Mouse (Mus musculus) C2C12 (cell line): Measurements from ENCODE around the gene Nkd1. TPM values are rescaled to one million over a fixed set of nuclear protein-coding genes. Genes with fewer than 3 reads are reported as not detected.

Experiments used
- H3K27me3 ChIP-seq: one replicate; pipeline ENCODE4 v1.6.1; 2011; ENCODE audit not compliant: control insufficient read depth, insufficient read depth, insufficient read length
- H3K36me3 ChIP-seq: one replicate; pipeline ENCODE4 v1.6.1; 2011; ENCODE audit not compliant: control insufficient read depth, insufficient read depth
- H3K4me3 ChIP-seq: one replicate; pipeline ENCODE4 v1.5.1; 2011; ENCODE audit warnings: mild to moderate bottlenecking, control low read depth; ENCODE audit not compliant: poor library complexity, insufficient read depth, severe bottlenecking
- H3K79me2 ChIP-seq: one replicate; pipeline ENCODE4 v1.6.1; 2011; ENCODE audit not compliant: control insufficient read depth, insufficient read depth
- H3K79me3 ChIP-seq: one replicate; pipeline ENCODE4 v1.6.1; 2011; ENCODE audit warnings: low read depth, control low read depth
- H3ac ChIP-seq: one replicate; pipeline ENCODE3; 2011; ENCODE audit warnings: low read depth; ENCODE audit not compliant: control insufficient read depth, insufficient read length
- CEBPB ChIP-seq: IDR thresholded peaks from one replicate; pipeline ENCODE4 v1.6.1; 2011; ENCODE audit warnings: low read depth, mild to moderate bottlenecking, control low read depth, moderate library complexity
- CTCF ChIP-seq: IDR thresholded peaks from one replicate; pipeline ENCODE4 v1.5.1; 2011; ENCODE audit not compliant: control insufficient read depth, insufficient read depth, insufficient read length
- FOSL1 ChIP-seq: IDR thresholded peaks from one replicate; pipeline ENCODE4 v1.8.0; 2011; ENCODE audit warnings: mild to moderate bottlenecking, low read length; ENCODE audit not compliant: poor library complexity, insufficient read depth, severe bottlenecking
- MAX ChIP-seq: IDR thresholded peaks from one replicate; pipeline ENCODE4 v1.6.1; 2011; ENCODE audit warnings: mild to moderate bottlenecking, control low read depth
- MYOD1 ChIP-seq: IDR thresholded peaks from one replicate; pipeline ENCODE4 v1.6.1; 2011; ENCODE audit warnings: low read depth; ENCODE audit not compliant: control insufficient read depth, insufficient read length
- MYOG ChIP-seq: IDR thresholded peaks from one replicate; pipeline ENCODE4 v1.6.1; 2011; ENCODE audit not compliant: control insufficient read depth, insufficient read length; ENCODE audit errors: extremely low read depth
- USF1 ChIP-seq: IDR thresholded peaks from one replicate; pipeline ENCODE4 v1.6.1; 2011; ENCODE audit warnings: low read depth, mild to moderate bottlenecking, control low read depth, moderate library complexity
- polyA plus RNA-seq: library from polyadenylated mRNA; unstranded; fragments of >200 nt; fragmentation: generic; extraction: Trizol; gene quantifications from one replicate; pipeline ENCODE4 v1.2.1, GENCODE M21; 2012; ENCODE audit warnings: missing spikeins

Nkd1 gene
- polyA plus RNA-seq, 1 experiment = not detected

DNA sequence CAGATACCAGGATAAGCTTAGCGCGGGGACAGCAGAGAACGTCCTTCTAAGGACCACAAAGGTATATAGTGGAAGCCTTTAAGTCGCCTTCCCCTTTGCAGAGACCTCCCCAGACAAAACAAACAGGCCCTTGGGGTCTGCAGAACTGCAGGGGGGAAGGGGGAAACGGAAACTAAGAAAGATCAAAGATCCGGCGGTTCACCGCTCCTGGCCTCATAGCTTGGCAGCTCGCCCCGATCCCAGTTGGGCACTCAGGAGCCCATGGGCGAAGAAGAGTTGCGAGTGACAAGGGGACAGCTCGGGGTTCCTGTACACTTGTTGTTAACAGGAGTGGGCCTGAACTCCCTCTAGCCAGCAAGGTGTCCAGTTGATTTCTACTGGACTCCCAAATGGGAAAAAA is 773 bp upstream of the Nkd1 start:
- H3K27me3 ChIP-seq = peaks cover 47% of the 10 kb centered on the region
- H3K79me2 ChIP-seq = no peaks in the 10 kb centered on the region
- no peaks in the 10 kb centered on the region for H3K79me3 ChIP-seq
- no peak for TF ChIP-seq CEBPB
- TF ChIP-seq MYOD1 = no peak
- TF ChIP-seq CTCF = no peak
- no peak for TF ChIP-seq USF1
- no peak for TF ChIP-seq FOSL1
- H3ac ChIP-seq = no peak overlapping the region
- H3K4me3 ChIP-seq = no peak overlapping the region
- H3K36me3 ChIP-seq = no peaks in the 10 kb centered on the region

DNA sequence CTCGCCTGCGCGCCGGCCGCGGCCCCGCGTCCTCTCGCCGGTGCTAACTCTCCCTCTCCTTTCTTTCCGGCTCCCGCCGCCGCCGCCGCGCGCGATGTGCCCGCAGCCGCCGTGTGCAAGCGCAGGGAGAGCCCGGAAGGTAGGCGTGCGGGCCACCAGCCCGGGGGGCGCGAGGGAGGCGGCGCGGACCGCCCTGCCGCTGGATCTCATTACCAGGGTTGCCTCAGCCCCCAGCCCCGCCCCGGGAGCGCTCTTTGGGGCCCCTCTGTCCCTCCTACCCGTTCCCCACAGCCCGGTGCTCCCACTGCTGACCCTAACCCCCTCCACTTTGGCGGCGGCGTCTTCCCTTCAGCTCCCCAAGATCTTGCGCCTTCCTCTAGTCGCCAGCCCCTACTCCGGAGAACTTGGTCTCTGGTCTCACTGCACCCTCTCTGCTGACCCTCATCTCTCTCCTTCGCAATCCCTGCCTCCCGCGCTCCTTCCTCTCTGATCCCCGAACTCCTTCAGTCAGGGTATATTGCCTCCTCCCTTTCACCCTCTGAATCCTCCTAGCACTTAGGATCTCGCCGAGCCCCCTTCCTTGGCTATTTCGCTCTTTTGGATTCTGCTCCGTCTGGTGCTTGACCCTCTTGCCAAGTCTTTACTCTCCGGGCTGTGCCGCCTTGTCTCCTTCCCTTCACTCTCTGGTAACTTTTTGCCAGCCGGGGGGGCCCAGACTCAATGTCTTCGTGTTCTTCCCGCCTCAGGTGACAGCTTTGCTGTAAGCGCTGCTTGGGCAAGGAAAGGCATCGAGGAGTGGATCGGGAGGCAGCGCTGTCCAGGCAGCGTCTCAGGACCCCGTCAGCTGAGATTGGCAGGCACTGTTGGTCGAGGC is 624 bp downstream of the Nkd1 start:
- Histone ChIP-seq H3K4me3 (no peak overlapping the region), H3K36me3 (no peaks in the 10 kb centered on the region), H3K79me3 (no peaks in the 10 kb centered on the region), H3K79me2 (no peaks in the 10 kb centered on the region), H3K27me3 (peaks cover 57% of the 10 kb centered on the region), H3ac (no peak overlapping the region)
- TF ChIP-seq MYOG = no peak
- no peak for TF ChIP-seq USF1
- TF ChIP-seq CTCF = no peak

DNA sequence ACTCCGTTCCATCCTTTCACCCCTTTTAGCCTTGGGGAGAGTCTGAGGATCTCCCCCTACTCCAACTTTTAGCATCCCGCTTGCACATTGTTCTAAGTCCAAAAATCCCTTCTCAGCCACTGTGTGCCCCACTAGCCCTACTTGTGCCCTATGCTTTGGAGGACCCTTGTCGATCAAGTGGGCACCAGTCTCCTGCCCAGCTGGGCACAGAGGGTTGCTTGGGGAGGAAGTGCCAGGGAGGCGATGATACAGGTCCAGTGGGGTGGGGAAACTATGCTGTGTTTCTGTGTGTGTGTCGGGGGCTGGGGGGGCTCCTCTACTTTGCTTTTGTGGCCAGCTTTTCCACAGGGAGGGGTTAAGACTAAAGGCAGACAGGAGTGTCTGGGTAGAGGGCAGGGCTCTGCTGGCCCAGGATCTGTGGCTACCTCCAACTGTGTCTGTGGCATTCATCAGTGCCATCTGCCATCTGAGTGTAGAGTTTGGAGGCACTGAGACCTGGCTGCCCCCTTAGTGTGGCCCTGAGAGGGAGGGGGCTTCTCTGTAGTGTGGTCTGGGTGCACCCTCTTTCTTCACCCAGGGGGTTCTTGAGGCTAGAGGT is 1.4 kb downstream of the Nkd1 start:
- H3K79me3 ChIP-seq = no peaks in the 10 kb centered on the region
- no peaks in the 10 kb centered on the region for H3K79me2 ChIP-seq
- no peak for TF ChIP-seq MAX
- TF ChIP-seq USF1 = no peak
- no peak for TF ChIP-seq CEBPB
- TF ChIP-seq MYOG = no peak
- TF ChIP-seq FOSL1 = no peak
- TF ChIP-seq MYOD1 = no peak
- no peak for TF ChIP-seq CTCF
- no peak overlapping the region for H3K4me3 ChIP-seq
- H3K27me3 ChIP-seq = peaks cover 61% of the 10 kb centered on the region
- H3K36me3 ChIP-seq = no peaks in the 10 kb centered on the region
- no peak overlapping the region for H3ac ChIP-seq

DNA sequence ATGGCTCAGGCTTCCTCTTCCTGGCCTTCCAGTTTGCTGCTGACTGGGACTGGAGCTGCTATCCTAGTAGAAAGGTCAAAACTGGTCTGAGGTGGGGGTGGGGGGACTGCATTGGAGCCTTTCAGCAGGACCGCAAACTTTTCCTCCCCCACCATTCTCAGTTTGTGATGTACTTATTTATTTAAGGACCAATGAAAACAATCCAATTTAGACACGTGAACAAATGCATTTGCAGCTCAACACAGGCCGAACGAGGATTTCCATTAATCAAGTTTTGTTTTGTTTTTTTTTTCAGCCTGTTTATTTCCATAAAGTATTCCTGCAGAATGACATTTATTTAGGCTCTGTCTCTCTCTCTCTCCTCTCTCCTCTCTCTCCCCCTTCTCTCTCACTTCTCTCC is 2.5 kb downstream of the Nkd1 start:
- Histone ChIP-seq H3K36me3 (no peaks in the 10 kb centered on the region), H3ac (no peak overlapping the region), H3K79me2 (no peaks in the 10 kb centered on the region), H3K27me3 (peaks cover 69% of the 10 kb centered on the region), H3K79me3 (no peaks in the 10 kb centered on the region), H3K4me3 (no peak overlapping the region)
- TF ChIP-seq MYOG = no peak
- no peak for TF ChIP-seq MYOD1
- no peak for TF ChIP-seq FOSL1
- TF ChIP-seq MAX = no peak
- TF ChIP-seq USF1 = no peak
- no peak for TF ChIP-seq CEBPB
- no peak for TF ChIP-seq CTCF

DNA sequence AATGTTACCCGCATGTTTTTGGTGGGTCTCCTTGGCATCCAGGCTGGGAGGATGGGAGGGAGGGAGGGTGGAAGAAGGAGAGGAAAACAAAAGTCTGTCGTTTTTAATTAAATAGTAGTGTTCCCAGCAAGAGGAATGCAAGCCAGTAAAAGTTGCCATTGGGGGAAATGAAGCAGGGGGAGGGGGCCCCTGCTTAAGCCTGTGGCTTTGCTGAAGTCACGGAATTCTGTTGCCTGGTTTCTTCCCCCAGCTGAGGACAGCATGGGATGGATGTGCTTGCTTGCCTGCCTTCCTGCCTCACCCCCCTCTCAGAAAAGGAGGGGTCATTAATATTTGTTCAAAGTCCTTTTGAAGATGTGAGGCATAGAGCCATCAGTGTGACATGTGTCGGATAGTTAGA is 3.0 kb downstream of the Nkd1 start:
- no peaks in the 10 kb centered on the region for H3K36me3 ChIP-seq
- H3K79me3 ChIP-seq = no peaks in the 10 kb centered on the region
- H3K27me3 ChIP-seq = peaks cover 72% of the 10 kb centered on the region
- no peaks in the 10 kb centered on the region for H3K79me2 ChIP-seq
- H3K4me3 ChIP-seq = no peak overlapping the region
- TF ChIP-seq MYOD1 (no peak), USF1 (no peak), CEBPB (no peak), MYOG (no peak), FOSL1 (no peak), CTCF (no peak), MAX (no peak)
- H3ac ChIP-seq = no peak overlapping the region

DNA sequence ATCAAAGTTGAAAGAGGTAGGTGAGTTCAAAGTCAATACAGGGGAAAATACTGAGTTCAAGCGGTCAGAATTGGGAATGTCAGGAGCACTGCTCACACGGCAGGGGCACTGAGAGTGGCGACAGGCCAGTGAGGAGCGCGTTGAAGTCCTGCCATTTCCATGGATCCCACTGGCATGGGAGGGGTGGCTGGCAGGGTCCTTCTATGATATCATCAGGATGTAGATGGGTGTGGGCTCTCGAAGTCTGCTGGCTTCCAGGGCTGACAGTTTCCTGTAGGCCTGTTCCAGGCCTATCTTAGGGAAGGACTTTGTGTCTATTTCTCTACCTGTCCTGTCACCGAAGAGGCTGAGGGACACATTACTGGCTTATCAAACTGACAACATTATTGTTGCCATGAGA is 3.7 kb downstream of the Nkd1 start:
- H3K79me2 ChIP-seq = no peaks in the 10 kb centered on the region
- H3K79me3 ChIP-seq = no peaks in the 10 kb centered on the region
- no peaks in the 10 kb centered on the region for H3K36me3 ChIP-seq
- H3K27me3 ChIP-seq = peaks cover 74% of the 10 kb centered on the region
- H3ac ChIP-seq = no peak overlapping the region
- H3K4me3 ChIP-seq = no peak overlapping the region
- TF ChIP-seq MAX (no peak), FOSL1 (no peak), MYOD1 (no peak), CEBPB (no peak), USF1 (no peak), MYOG (no peak), CTCF (no peak)
